Mouse (Mus musculus): Measurements from ENCODE around the gene Slc46a2. TPM values are rescaled to one million over a fixed set of nuclear protein-coding genes. Genes with fewer than 3 reads are reported as not detected.
A peak's percentile ranks its signal among the peaks of the same experiment; 100 is the strongest.

Slc46a2 gene
- total RNA-seq, 2 experiments from 2014 or later, result 0.12 to 0.37 TPM

DNA sequence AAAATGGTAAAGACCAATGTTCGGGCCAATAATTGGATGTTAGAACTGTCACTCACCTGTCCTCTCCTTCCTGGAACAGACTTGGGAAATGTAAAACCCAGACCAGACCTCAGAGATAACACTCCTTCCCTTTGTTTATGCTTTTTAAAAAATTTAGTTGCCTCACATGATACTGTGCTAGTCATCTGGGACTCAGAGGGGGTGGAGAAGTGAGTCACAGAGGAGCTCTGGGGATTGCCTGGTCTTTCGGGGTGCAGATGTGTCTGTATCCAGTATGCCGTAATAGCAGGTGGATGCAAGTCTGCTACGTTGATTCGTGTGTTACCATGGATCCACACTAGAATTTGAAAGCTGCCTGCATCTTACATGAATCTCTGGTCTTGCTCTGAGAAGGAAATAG lies 22.1 kb downstream of the Slc46a2 start:
- no peak for DNase-seq
- intact Hi-C loops (cut with DNase I), result no loop called here

DNA sequence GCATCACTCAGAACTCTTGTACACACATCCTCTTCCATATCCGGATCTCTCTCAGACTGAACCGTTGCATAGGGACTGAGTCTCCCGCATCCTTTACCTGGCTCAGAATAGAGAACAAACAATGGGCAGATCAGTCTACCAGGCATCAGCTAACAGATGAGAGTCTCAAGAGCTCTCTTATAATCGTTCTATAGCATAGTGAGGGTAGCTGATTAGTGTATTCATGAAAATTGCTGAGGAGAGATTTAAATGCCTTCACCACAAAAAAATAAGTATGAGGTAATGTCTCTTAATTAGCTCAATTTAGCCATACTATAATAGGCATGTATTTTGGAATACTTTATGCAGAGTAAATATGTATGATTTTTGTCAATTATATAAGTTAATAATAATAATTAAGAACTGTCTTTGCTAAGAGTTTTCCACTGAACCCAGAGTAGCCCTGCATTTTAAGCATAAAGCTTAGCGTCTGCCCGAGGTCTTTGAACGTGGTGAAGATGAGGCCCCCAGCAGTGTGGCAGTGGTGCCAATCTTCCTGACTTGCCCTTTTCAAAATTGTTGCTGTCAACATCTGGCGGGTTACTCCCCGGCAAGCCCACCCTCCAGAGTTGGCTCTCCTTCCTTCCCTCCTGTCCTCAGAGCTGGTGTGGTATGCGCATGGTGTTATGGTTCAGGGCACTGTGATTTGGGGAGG lies 23.0 kb downstream of the Slc46a2 start:
- no peak for DNase-seq
- intact Hi-C loops (cut with DNase I), result no loop called here

DNA sequence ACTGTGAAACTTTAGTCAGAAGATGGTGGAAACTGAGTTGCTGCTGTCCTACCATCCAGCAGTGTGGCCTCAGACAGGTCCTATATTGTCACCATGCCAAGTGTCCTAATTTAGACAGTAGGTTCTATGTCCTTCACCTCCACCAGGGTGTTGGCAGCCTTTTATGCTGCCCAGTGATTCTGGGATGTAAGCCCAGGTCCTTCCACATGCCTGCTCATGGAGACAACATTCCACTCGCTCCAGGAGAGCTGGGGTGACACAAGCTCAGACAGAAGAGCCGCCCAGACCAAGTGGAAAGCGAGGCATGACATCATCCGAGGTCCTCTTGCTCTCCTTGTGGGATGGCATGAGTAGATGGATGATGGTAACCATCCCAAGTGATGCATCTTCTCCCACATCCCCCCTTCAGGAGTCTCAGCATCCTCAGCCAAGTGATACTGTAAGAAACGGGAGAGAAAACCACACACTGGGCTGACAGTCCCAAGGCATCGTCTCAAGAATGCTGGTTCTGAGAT lies 24.7 kb downstream of the Slc46a2 start:
- DNase-seq, result peak; percentile 72 to 86
- intact Hi-C loops (cut with DNase I), result no loop called here

DNA sequence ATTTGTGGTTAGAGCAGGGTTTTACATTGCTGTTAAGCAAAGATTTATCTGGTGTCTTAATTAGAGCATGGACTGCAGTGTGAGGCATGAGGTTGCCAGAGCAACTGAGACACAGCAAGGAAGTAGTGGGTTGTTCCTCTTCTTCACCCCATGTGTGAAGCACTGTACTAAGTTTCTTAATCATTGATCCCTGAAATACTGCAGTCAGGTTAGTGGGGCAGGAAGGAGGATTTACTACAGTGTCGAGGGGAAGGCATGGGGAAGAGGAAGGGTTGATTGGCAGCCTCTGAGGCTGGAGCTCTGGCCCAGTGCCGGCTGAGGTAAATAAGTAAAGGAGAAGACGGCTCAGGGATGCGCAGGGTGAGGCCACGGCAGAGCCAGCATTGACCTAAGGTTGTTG lies 26.8 kb downstream of the Slc46a2 start:
- no peak for DNase-seq
- intact Hi-C loops (cut with DNase I), result no loop called here

DNA sequence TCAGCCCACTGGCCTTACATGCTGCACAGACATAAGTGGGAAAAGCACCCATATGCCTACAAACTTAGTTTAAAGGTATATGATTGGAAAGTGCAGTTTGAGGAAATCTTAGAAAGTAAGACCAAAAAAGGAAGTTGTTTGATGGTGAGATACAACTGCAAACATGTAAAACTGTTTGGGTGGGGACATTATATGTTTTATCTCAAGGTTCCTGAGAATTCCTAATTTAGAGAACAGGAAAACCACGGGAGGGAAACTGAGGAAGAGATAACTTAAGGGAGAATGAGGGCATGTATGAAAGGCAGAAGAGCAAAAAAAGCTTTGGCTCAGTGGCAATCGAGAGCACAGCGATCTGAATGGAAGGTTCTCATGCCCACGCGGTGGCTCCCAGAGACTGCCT lies 27.8 kb downstream of the Slc46a2 start:
- DNase-seq, result no peak
- intact Hi-C loops (cut with DNase I), result no loop called here

GRCm38 (mm10) chr4:59886281-59886680 lies 28.6 kb downstream of the Slc46a2 start:
- DNase-seq, result no peak
- intact Hi-C loops (cut with DNase I), result no loop called here

DNA sequence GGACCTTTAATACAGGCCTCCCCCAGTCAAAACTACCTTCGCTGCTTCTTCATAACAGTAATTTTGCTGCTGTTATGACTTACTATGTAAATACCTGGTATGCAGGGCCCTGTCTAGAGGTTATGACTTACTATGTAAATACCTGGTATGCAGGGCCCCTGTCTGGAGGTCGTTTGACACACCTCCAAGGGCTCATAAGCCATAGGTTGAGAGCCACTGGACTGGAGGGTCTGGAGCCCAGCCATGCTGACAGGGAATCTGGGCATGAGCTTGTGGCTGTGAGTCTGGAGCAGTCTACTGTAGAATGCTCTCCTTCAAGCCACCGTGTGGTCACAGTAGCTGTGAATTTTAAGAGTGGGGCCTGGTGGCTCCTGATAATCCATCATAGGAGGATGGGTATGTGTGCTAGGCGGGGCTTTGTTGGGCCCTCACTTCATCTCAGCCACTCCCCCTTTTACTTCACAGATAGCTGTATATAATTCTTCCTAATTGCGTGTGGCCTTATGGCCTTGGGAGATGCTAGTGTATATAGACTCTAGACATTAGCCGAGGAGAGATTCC lies 30.6 kb downstream of the Slc46a2 start:
- no peak for DNase-seq
- intact Hi-C loops (cut with DNase I), result no loop called here

- DNase-seq, result no peak
- intact Hi-C loops (cut with DNase I), result no loop called here
Observed at GRCm38 (mm10) chr4:59881210-59881609, 33.6 kb downstream of the Slc46a2 start.

DNA sequence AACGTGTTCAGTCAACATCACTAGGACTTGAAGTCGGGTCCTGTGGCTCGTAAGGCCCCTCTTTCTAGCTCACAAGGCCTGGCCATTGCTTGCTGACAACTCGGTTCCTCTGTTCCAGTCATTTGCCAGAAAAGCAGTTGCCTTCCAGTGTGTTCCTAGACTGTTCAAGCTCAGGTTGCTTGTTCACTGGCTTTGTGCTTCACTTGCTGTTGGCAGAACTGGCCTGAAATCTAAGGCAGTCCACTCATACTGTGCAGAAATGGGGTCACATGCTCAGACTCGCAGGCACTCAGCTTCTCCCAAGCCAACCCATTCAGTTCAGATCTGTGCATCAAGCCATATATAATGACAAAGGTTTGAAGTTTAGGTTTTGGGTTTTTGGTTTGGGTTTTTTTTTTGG lies 34.1 kb downstream of the Slc46a2 start:
- no peak for DNase-seq
- intact Hi-C loops (cut with DNase I), result no loop called here

- no peak for DNase-seq
- intact Hi-C loops (cut with DNase I), result no loop called here
Observed at GRCm38 (mm10) chr4:59879444-59879843, 35.4 kb downstream of the Slc46a2 start.

DNA sequence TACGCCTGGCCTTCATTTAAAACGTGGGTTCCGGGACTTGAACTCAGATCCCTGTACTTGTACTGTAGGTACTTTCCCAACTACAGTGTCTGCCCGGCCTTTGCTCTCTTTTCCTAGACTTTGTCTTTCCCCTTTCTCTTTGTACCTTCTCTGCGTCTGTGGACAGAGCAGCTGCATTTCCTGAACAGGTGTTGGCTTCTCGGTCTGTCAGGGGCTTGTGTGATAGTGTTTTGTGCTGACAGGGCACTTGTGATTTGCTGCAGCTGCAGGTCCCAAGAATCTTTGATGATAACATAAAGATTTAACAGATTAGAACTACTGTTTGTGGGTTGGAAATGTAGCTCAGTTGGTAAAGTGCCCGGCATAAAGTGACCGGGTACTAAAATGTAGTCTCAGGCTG lies 36.3 kb downstream of the Slc46a2 start:
- no peak for DNase-seq
- intact Hi-C loops (cut with DNase I), result no loop called here

DNA sequence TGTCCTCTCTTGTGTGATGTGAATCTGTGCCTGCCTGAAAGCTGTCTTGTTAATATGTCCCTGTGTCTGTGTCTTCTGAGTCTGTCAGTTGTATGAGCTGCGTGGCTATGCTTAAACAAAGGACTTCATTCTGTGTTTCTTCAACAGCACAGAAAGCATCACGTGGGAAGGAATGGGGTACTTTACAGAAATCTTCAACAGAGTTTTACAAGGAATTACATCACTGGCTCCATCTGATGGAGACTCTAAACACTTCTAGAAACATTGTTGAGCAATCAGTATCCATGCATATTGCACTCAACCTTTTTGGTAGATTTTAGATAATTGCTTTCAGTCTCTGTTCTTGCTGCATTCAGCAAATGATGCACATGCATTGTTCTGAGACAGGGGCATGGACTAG lies 37.8 kb downstream of the Slc46a2 start:
- no peak for DNase-seq
- intact Hi-C loops (cut with DNase I), result no loop called here

- no peak for DNase-seq
- intact Hi-C loops (cut with DNase I), result no loop called here
Observed at GRCm38 (mm10) chr4:59876570-59876969, 38.3 kb downstream of the Slc46a2 start.

- intact Hi-C loops (cut with DNase I), result loop anchor here (2.0 to 5.0 kb wide), 3 partner anchors 55 to 257 kb away; partner anchors contain the start of gene Snx30
- DNase-seq, result no peak
Observed at GRCm38 (mm10) chr4:59873830-59874229, 41.0 kb downstream of the Slc46a2 start.

DNA sequence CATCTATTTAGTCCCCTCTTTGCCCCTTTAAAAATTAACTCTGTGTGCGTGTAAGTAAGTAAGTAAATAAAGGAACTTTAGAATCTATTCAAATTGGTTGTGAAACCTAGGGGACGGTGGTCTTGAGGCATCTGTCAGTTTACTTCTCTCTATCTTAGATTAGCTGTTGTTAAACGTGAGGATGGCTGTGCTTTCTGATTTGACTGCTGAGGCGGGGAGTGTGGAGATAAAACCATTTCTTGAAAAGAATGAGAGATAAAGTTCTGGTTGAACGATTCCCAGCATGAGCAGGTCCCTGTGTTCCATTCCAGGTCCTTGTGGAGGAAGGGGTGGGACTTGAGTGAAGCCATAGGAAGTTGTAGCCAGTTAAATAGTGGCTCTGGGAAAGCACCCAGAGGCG lies 41.6 kb downstream of the Slc46a2 start:
- no peak for DNase-seq
- intact Hi-C loops (cut with DNase I), result loop anchor here (5.0 kb wide), 2 partner anchors 66 to 256 kb away; partner anchors contain the start of gene Snx30

- peak; percentile 89 to 92 for DNase-seq
Observed at GRCm38 (mm10) chr4:59870859-59871591, 43.8 kb downstream of the Slc46a2 start.

DNA sequence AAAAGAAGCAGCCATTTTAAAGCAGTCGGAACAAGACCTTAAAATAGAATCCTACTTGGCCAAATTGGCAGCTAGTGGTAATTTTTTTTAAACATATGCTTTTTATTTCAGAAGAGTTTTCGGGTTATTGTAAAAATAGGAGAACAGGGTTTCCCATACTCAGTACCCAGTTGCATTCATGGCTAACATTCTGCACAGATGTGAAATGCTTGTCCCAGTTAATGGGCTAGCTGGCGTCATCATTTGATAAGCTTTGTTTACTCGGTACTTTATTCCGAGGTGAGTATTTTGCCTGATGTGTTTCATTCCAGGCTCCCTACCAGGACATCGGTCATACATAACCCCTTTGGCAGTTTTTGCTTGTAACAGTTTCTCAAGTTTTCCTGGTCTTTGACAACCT lies 44.4 kb downstream of the Slc46a2 start:
- intact Hi-C loops (cut with DNase I), result loop anchor here (5.0 kb wide), 2 partner anchors 63 to 253 kb away; partner anchors contain the start of gene Snx30
- DNase-seq, result no peak

More at GRCm38 (mm10) chr4:59870859-59871591, 43.8 kb downstream of the Slc46a2 start:
- intact Hi-C loops (cut with DNase I), result loop anchor here (1.0 to 5.0 kb wide), 3 partner anchors 64 to 254 kb away; partner anchors contain the start of gene Snx30

GRCm38 (mm10) chr4:59869488-59870057 lies 45.3 kb downstream of the Slc46a2 start:
- intact Hi-C loops (cut with DNase I), result loop anchor here (5.0 kb wide), 2 partner anchors 62 to 252 kb away; partner anchors contain the start of gene Snx30
- DNase-seq, result peak; percentile 57 to 67

- DNase-seq, result no peak
- intact Hi-C loops (cut with DNase I), result no loop called here
Observed at GRCm38 (mm10) chr4:59868086-59868485, 46.8 kb downstream of the Slc46a2 start.

DNA sequence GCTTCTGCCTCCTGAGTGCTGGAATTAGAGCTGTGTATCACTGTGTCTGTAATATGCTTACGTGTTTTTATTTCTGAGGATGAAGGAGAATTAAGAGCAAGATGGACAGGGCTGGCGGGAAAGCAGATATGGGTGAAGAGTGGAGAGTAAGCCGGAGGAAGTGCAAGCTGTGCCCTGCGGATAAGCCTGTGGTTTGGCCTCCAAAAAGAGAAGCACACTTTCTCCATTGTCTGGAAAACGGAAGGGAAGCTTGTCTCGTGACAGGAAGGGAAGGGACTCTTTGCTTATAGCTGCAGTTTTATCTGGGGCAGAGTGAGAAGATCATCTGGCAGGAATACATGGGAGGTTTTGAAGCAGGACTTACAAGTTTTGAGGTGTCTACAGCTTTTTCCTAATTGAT lies 51.0 kb downstream of the Slc46a2 start:
- intact Hi-C loops (cut with DNase I), result no loop called here
- peak; percentile 34 to 36 for DNase-seq

- intact Hi-C loops (cut with DNase I), result no loop called here
Observed at GRCm38 (mm10) chr4:59862335-59862734, 52.5 kb downstream of the Slc46a2 start.

More at GRCm38 (mm10) chr4:59862335-59862734, 52.5 kb downstream of the Slc46a2 start:
- no peak for DNase-seq

Measured in heart, postnatal 10 days (tissue).